ENCODE assay signal across 9 mouse cellular contexts in the genomic region with DNA sequence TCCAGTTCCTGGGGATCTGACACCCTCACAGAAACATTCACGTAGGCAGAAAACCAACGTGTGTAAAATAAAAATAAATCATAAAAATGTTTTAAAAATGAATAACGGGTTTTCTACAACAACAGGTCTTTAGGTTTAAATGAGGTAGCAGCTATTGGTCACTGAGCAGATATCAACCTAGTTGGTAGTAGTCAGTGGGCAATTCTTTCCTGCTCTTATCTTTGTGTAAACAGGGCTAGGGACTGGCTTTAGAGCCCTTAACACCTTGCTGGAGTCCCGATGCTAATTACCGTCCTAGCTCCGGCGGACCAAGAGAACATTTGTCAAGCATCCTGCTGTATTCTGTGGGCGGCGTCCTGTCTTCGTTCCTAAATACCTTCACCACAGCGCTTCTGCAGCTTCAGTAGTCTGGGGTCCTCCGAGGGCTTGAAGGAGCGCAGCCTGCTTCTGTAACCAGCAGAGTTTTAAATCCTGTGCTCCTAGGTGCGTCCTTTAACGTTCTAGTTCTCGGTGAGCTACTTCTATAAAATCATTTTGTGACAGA. TPM values are rescaled to one million over a fixed set of nuclear protein-coding genes. Genes with fewer than 3 reads are reported as not detected.
DNase-seq lines count a peak whose midpoint lies in the region; ATAC-seq and TF ChIP-seq lines count a peak whose summit lies in the region.
"Had no signal": no experiment of that assay in that cellular context is flagged by ENCODE, and none has a peak within 500 bp of the region (broad histone marks: within the 10 kb centered on the region; RNA-seq: fewer than 3 reads in every experiment).

No protein-coding gene starts in this region.

- no peak for TF ChIP-seq CTCF in heart, postnatal 0 days (IDR thresholded peaks at IDR 0.05; ENCODE audit: low read depth)
- no peak for TF ChIP-seq CTCF in heart, adult 2 months (IDR thresholded peaks at IDR 0.05)
- TF ChIP-seq CTCF in midbrain, postnatal 0 days (IDR thresholded peaks at IDR 0.05), result no peak

- H3K27me3 ChIP-seq in heart, postnatal 0 days (ENCODE audit: control insufficient read depth, insufficient read depth, low read length), result peaks cover 5% of the 10 kb centered on the region
- H3K27me3 ChIP-seq in heart, adult 2 months (ENCODE audit: control insufficient read depth, insufficient read depth, low read length), result 0 out of 2 replicates have a peak, but pooled peaks cover 1% of the 10 kb centered on the region
- no peaks in the 10 kb centered on the region for H3K27me3 ChIP-seq in hindbrain, embryonic 16.5 days (replicated peaks; ENCODE audit: control insufficient read depth, insufficient read depth, low read length)
- no peaks in the 10 kb centered on the region for H3K27me3 ChIP-seq in midbrain, postnatal 0 days (ENCODE audit: insufficient read depth, low read length)

- no peaks in the 10 kb centered on the region for H3K79me2 ChIP-seq in heart, adult 2 months (replicated peaks; ENCODE audit: control insufficient read depth, insufficient read depth, low read length)

- H3K27ac ChIP-seq in heart, postnatal 0 days (ENCODE audit: low read depth), result no peak overlapping the region
- H3K27ac ChIP-seq in heart, adult 2 months, result no peak overlapping the region
- no peak overlapping the region for H3K27ac ChIP-seq in hindbrain, embryonic 16.5 days (ENCODE audit: low read depth, low read length)
- H3K27ac ChIP-seq in midbrain, postnatal 0 days (ENCODE audit: low read depth, low read length), result no peak overlapping the region

- no peaks in the 10 kb centered on the region for H3K4me1 ChIP-seq in heart, postnatal 0 days (ENCODE audit: control insufficient read depth, insufficient read depth)
- H3K4me1 ChIP-seq in heart, adult 2 months (ENCODE audit: control insufficient read depth, insufficient read depth, low read length), result no peaks in the 10 kb centered on the region
- peaks cover 8% of the 10 kb centered on the region for H3K4me1 ChIP-seq in hindbrain, embryonic 16.5 days (ENCODE audit: control insufficient read depth, insufficient read depth, low read depth, low read length)
- H3K4me1 ChIP-seq in midbrain, postnatal 0 days (ENCODE audit: insufficient read depth, low read length), result peaks cover 7% of the 10 kb centered on the region; the same call in 1 of the 2 replicates

- no peak for TF ChIP-seq EP300 in heart, postnatal 0 days (IDR thresholded peaks at IDR 0.05; ENCODE audit: low read depth)
- no peak for TF ChIP-seq EP300 in heart, adult 2 months (IDR thresholded peaks at IDR 0.05; ENCODE audit: insufficient read depth, low read depth, low read length)

- 16% methylated on average over 16 of the region's 16 CpGs for WGBS in heart, postnatal 0 days
- WGBS in heart, adult 2 months, result 18% methylated on average over 16 of the region's 16 CpGs
- WGBS in hindbrain, embryonic 16.5 days, result 11% methylated on average over 16 of the region's 16 CpGs
- 14% methylated on average over 16 of the region's 16 CpGs for WGBS in midbrain, postnatal 0 days

- H3K9me3 ChIP-seq in heart, postnatal 0 days (replicated peaks; ENCODE audit: control insufficient read depth, low read length), result no peaks in the 10 kb centered on the region
- H3K9me3 ChIP-seq in hindbrain, embryonic 16.5 days (ENCODE audit: control insufficient read depth, low read length), result no peaks in the 10 kb centered on the region
- H3K9me3 ChIP-seq in midbrain, postnatal 0 days (ENCODE audit: low read length), result no peaks in the 10 kb centered on the region

- TF ChIP-seq POLR2A in heart, adult 2 months (IDR thresholded peaks at IDR 0.05; ENCODE audit: insufficient read depth, low read depth, low read length), result no peak

- no peak overlapping the region for H3K4me3 ChIP-seq in heart, postnatal 0 days (ENCODE audit: low read depth, low read length)
- no peak overlapping the region for H3K4me3 ChIP-seq in heart, adult 2 months
- peak overlapping the region; percentile 36; the same call in 1 of the 2 replicates for H3K4me3 ChIP-seq in hindbrain, embryonic 16.5 days (ENCODE audit: low read length)
- H3K4me3 ChIP-seq in midbrain, postnatal 0 days (ENCODE audit: low read depth, low read length), result peak overlapping the region; percentile 12; the same call in 1 of the 2 replicates

- peak overlapping the region; percentile 69; the same call in 1 of the 2 replicates for H3K4me2 ChIP-seq in heart, postnatal 0 days (ENCODE audit: low read depth, low read length)
- peak overlapping the region; percentile 70 for H3K4me2 ChIP-seq in hindbrain, embryonic 16.5 days (ENCODE audit: low read length)
- H3K4me2 ChIP-seq in midbrain, postnatal 0 days (ENCODE audit: low read depth, low read length, poor library complexity, severe bottlenecking), result peak overlapping the region; percentile 71

- intact Hi-C loops in heart, adult 2 months (cut with DNase I), result no loop called here

- no peak for DNase-seq in heart, postnatal 0 days (ENCODE audit: low spot score)
- DNase-seq in heart, adult 2 months, result no peak
- peak; percentile 38 for DNase-seq in embryo, embryonic 9.5 days (ENCODE audit: extremely low spot score)
- DNase-seq in midbrain, postnatal 0 days (ENCODE audit: low spot score), result peak; percentile 26
- DNase-seq in layer of hippocampus, adult 18-20 months (ENCODE audit: low spot score in 2 of 2), result no peak
- DNase-seq in c-Kit-positive CD71-positive TER-119-positive erythroid progenitor cells, embryonic 14.5 days (ENCODE audit: low spot score), result no peak
- DNase-seq in cerebellum, adult 9-11 months, result no peak

- no peaks in the 10 kb centered on the region for H3K36me3 ChIP-seq in heart, postnatal 0 days (replicated peaks; ENCODE audit: control insufficient read depth, insufficient read depth, low read length)
- no peaks in the 10 kb centered on the region for H3K36me3 ChIP-seq in heart, adult 2 months (ENCODE audit: control insufficient read depth, insufficient read depth, low read length)
- no peaks in the 10 kb centered on the region for H3K36me3 ChIP-seq in hindbrain, embryonic 16.5 days (ENCODE audit: control insufficient read depth, insufficient read depth, low read length)
- no peaks in the 10 kb centered on the region for H3K36me3 ChIP-seq in midbrain, postnatal 0 days (ENCODE audit: insufficient read depth, low read length)

- H3K9ac ChIP-seq in heart, postnatal 0 days (replicated peaks; ENCODE audit: low read depth, low read length), result no peak overlapping the region
- H3K9ac ChIP-seq in heart, adult 2 months (ENCODE audit: low read depth, low read length), result no peak overlapping the region
- H3K9ac ChIP-seq in hindbrain, embryonic 16.5 days (ENCODE audit: low read depth, low read length), result peak overlapping the region; percentile 12; the same call in 1 of the 2 replicates
- H3K9ac ChIP-seq in midbrain, postnatal 0 days (replicated peaks; ENCODE audit: low read length, poor library complexity, severe bottlenecking), result no peak overlapping the region

- no peak for ATAC-seq in heart, postnatal 0 days (ENCODE audit: insufficient read depth, low read depth)
- peak; percentile 53; the same call in 1 of the 2 replicates for ATAC-seq in hindbrain, embryonic 16.5 days
- ATAC-seq in midbrain, postnatal 0 days (ENCODE audit: low FRiP score), result no peak

RNA-seq across cellular contexts. Expression of a gene that starts 0.6 kb away (rescaled TPM):
- total RNA-seq in heart, postnatal 0 days (2014; rRNA removed; ENCODE audit: low replicate concordance), result not detected in 2 replicates
- 0.21 TPM in 1 of 2 replicates, not detected in the other for polyA plus RNA-seq in heart, postnatal 0 days (2015; fragmentation: Nextera tagmentation; extraction: Ambion mirVana)
- total RNA-seq in heart, adult 2 months (2021), result not detected
- polyA plus RNA-seq in heart, adult 2 months (2012; rRNA removed), result 0.20 TPM in 1 of 2 replicates, not detected in the other
- polyA plus RNA-seq in hindbrain, embryonic 16.5 days (2015; fragmentation: Nextera tagmentation; extraction: Ambion mirVana), result 2.8 and 3.3 TPM in 2 replicates
- total RNA-seq in midbrain, postnatal 0 days (2014; rRNA removed), result 0.66 and 5.9 TPM in 2 replicates
- 1.9 and 2.0 TPM in 2 replicates for polyA plus RNA-seq in midbrain, postnatal 0 days (2015; fragmentation: Nextera tagmentation; extraction: Ambion mirVana)
- total RNA-seq in layer of hippocampus, adult 18-20 months (2021), result under 1 TPM; 0.32 to 0.38 TPM

RNA-seq across cellular contexts. Expression of a gene that starts 48.8 kb away (rescaled TPM):
- not detected in 2 replicates for total RNA-seq in heart, postnatal 0 days (2014; rRNA removed; ENCODE audit: low replicate concordance)
- not detected in 2 replicates for polyA plus RNA-seq in heart, postnatal 0 days (2015; fragmentation: Nextera tagmentation; extraction: Ambion mirVana)
- not detected for total RNA-seq in heart, adult 2 months (2021)
- not detected in 2 replicates for polyA plus RNA-seq in heart, adult 2 months (2012; rRNA removed)
- 0.32 and 0.69 TPM in 2 replicates for polyA plus RNA-seq in hindbrain, embryonic 16.5 days (2015; fragmentation: Nextera tagmentation; extraction: Ambion mirVana)
- 1.2 TPM in 1 of 2 replicates, not detected in the other for total RNA-seq in midbrain, postnatal 0 days (2014; rRNA removed)
- polyA plus RNA-seq in midbrain, postnatal 0 days (2015; fragmentation: Nextera tagmentation; extraction: Ambion mirVana), result 0.54 TPM in 1 of 2 replicates, not detected in the other
- total RNA-seq in layer of hippocampus, adult 18-20 months (2021), result 1 to 10 TPM in 1 of 2 experiments, under 1 TPM in 1; 0.82 to 1.4 TPM
- total RNA-seq: heart, postnatal 14 days had no signal

Comparison
In these comparisons a context has a peak if more than half of its experiments do, and no peak if none do; other contexts are left out.
1. DNase-seq: peak in embryo, embryonic 9.5 days (single experiment) and midbrain, postnatal 0 days (single experiment); none in heart, postnatal 0 days (single experiment), heart, adult 2 months (0 of 2), layer of hippocampus, adult 18-20 months (0 of 2), c-Kit-positive CD71-positive TER-119-positive erythroid progenitor cells, embryonic 14.5 days (single experiment) and cerebellum, adult 9-11 months (single experiment).
2. H3K4me3 ChIP-seq: peak in hindbrain, embryonic 16.5 days (single experiment) and midbrain, postnatal 0 days (single experiment); none in heart, postnatal 0 days (single experiment) and heart, adult 2 months (single experiment).
3. Peak in every context shown above with its lines, with median percentiles within 50 percentile points of each other: H3K4me2 ChIP-seq.